Mouse (Mus musculus) intestine, embryonic 14.5 days (tissue): ENCODE measurements around the gene Tbcb. TPM values are rescaled to one million over a fixed set of nuclear protein-coding genes. Genes with fewer than 3 reads are reported as not detected.
A peak's percentile ranks its signal among the peaks of the same experiment; 100 is the strongest.
"Not testable (repeated sequence)": the region's sequence is repeated elsewhere in the genome, so short reads cannot be mapped to it uniquely, and the experiment has no call there.

Source experiments
- ATAC-seq: fragments of 200-750 bp; cut with Nextera tagmentation; replicated peaks from 2 replicates; pipeline ENCODE4 v1.8.0; 2017; ENCODE audit warnings: low read depth, moderate number of reproducible peaks, moderate TSS enrichment, moderate library complexity; ENCODE audit not compliant: low FRiP score, low TSS enrichment
- DNase-seq: peaks from one replicate; pipeline ENCODE4 v3.0.0-alpha.2; 2018; ENCODE audit warnings: low spot score
- H3K27ac ChIP-seq: fragments of 300-500 bp; sonication (generic); 2 replicates; pipeline ENCODE4 v1.5.1; 2014; ENCODE audit warnings: low read depth, mild to moderate bottlenecking, control low read depth
- H3K27me3 ChIP-seq: fragments of 300-500 bp; sonication (generic); replicated peaks from 2 replicates; pipeline ENCODE4 v1.6.1; 2014; ENCODE audit warnings: low read length, control low read depth; ENCODE audit not compliant: control insufficient read depth, insufficient read depth
- H3K36me3 ChIP-seq: fragments of 300-500 bp; sonication (generic); 2 replicates; pipeline ENCODE4 v1.6.1; 2014; ENCODE audit warnings: low read length, control low read depth; ENCODE audit not compliant: control insufficient read depth, insufficient read depth
- H3K4me1 ChIP-seq: fragments of 300-500 bp; sonication (generic); replicated peaks from 2 replicates; pipeline ENCODE4 v1.6.1; 2014; ENCODE audit warnings: low read length, control low read depth, mixed read lengths; ENCODE audit not compliant: control insufficient read depth, insufficient read depth
- H3K4me2 ChIP-seq: fragments of 300-500 bp; sonication (generic); 2 replicates; pipeline ENCODE4 v1.6.1; 2014; ENCODE audit warnings: low read length
- H3K4me3 ChIP-seq: fragments of 300-500 bp; sonication (generic); 2 replicates; pipeline ENCODE4 v1.5.1; 2014; ENCODE audit warnings: low read depth, low read length, control low read depth, mixed read lengths
- H3K9ac ChIP-seq: fragments of 300-500 bp; sonication (generic); 2 replicates; pipeline ENCODE4 v1.6.1; 2014; ENCODE audit warnings: mild to moderate bottlenecking, low read length
- H3K9me3 ChIP-seq: fragments of 300-500 bp; sonication (generic); 2 replicates; pipeline ENCODE4 v1.6.1; 2016; ENCODE audit warnings: low read length, control low read depth; ENCODE audit not compliant: control insufficient read depth
- WGBS: fragments of 180-500 bp; shearing (Covaris S2); extraction: QIAGEN DNeasy Blood & Tissue Kit; methylation state at CpG from one replicate; pipeline ENCODE4 v1.1.7; 2014; 5-methylcytosine and 5-hydroxymethylcytosine counted together
- polyA plus RNA-seq: library from polyadenylated mRNA; unstranded; fragments of >200 nt; fragmentation: Nextera tagmentation; extraction: Ambion mirVana; gene quantifications from 2 replicates; pipeline ENCODE4 v1.2.1, GENCODE M21; 2014

The Tbcb gene
- polyA plus RNA-seq, 1 experiment from 2014 or later = 157 TPM

- H3K27me3 ChIP-seq = no peaks in the 10 kb centered on the region
- WGBS = 3% methylated on average over 16 of the region's 16 CpGs
- no peaks in the 10 kb centered on the region for H3K9me3 ChIP-seq
- ATAC-seq = peak; percentile 45
- peaks cover 9% of the 10 kb centered on the region for H3K36me3 ChIP-seq
- H3K9ac ChIP-seq = peak overlapping the region; percentile 53
- peak; percentile 82 for DNase-seq
- H3K4me2 ChIP-seq = peak overlapping the region; percentile 97
- H3K4me3 ChIP-seq = peak overlapping the region; percentile 48
- 0 out of 2 replicates have a peak, but pooled peaks cover 3% of the 10 kb centered on the region for H3K4me1 ChIP-seq
- peak overlapping the region; percentile 33; the same call in 1 of the 2 replicates for H3K27ac ChIP-seq
Measured at GRCm38 (mm10) chr7:30219293-30220007, 12.6 kb downstream of the Tbcb start.

GRCm38 (mm10) chr7:30217277-30217676 lies 14.8 kb downstream of the Tbcb start:
- Histone ChIP-seq H3K9me3 (no peaks in the 10 kb centered on the region), H3K27ac (no peak overlapping the region), H3K27me3 (no peaks in the 10 kb centered on the region), H3K36me3 (no peaks in the 10 kb centered on the region), H3K9ac (no peak overlapping the region), H3K4me1 (0 out of 2 replicates have a peak, but pooled peaks cover 3% of the 10 kb centered on the region), H3K4me3 (no peak overlapping the region), H3K4me2 (no peak overlapping the region)
- DNase-seq = no peak
- ATAC-seq = 0 out of 2 replicates have a peak, but pooled peaks have one; percentile 37
- 68% methylated on average over 2 of the region's 2 CpGs for WGBS

GRCm38 (mm10) chr7:30216723-30217151 lies 15.3 kb downstream of the Tbcb start:
- no peak overlapping the region for H3K9ac ChIP-seq
- peak; percentile 62 for ATAC-seq
- H3K4me1 ChIP-seq = 0 out of 2 replicates have a peak, but pooled peaks cover 3% of the 10 kb centered on the region
- no peaks in the 10 kb centered on the region for H3K27me3 ChIP-seq
- no peak overlapping the region; the same call in 1 of the 2 replicates for H3K27ac ChIP-seq
- DNase-seq = peak; percentile 90
- WGBS = 1% methylated on average over 15 of the region's 16 CpGs
- H3K4me3 ChIP-seq = no peak overlapping the region
- H3K36me3 ChIP-seq = no peaks in the 10 kb centered on the region
- no peaks in the 10 kb centered on the region for H3K9me3 ChIP-seq
- peak overlapping the region; percentile 45 for H3K4me2 ChIP-seq

- Histone ChIP-seq H3K4me2 (no peak overlapping the region), H3K36me3 (no peaks in the 10 kb centered on the region), H3K4me1 (0 out of 2 replicates have a peak, but pooled peaks cover 3% of the 10 kb centered on the region), H3K27ac (no peak overlapping the region), H3K9ac (no peak overlapping the region), H3K9me3 (no peaks in the 10 kb centered on the region), H3K27me3 (no peaks in the 10 kb centered on the region), H3K4me3 (no peak overlapping the region)
- ATAC-seq = no peak
- no peak for DNase-seq
- WGBS = 95% methylated on average over 3 of the region's 3 CpGs
Measured at GRCm38 (mm10) chr7:30215875-30216274, 16.2 kb downstream of the Tbcb start.

GRCm38 (mm10) chr7:30213881-30214280 lies 18.2 kb downstream of the Tbcb start:
- H3K4me1 ChIP-seq = no peaks in the 10 kb centered on the region
- no peak for ATAC-seq
- no peaks in the 10 kb centered on the region for H3K36me3 ChIP-seq
- no peaks in the 10 kb centered on the region for H3K27me3 ChIP-seq
- H3K27ac ChIP-seq = no peak overlapping the region
- H3K4me2 ChIP-seq = no peak overlapping the region
- H3K4me3 ChIP-seq = no peak overlapping the region
- 80% methylated on average over 3 of the region's 3 CpGs for WGBS
- no peak overlapping the region for H3K9ac ChIP-seq
- no peaks in the 10 kb centered on the region for H3K9me3 ChIP-seq
- DNase-seq = no peak

- Histone ChIP-seq H3K27ac (no peak overlapping the region), H3K36me3 (no peaks in the 10 kb centered on the region), H3K4me2 (no peak overlapping the region), H3K9me3 (no peaks in the 10 kb centered on the region), H3K9ac (no peak overlapping the region), H3K4me1 (no peaks in the 10 kb centered on the region), H3K27me3 (no peaks in the 10 kb centered on the region), H3K4me3 (no peak overlapping the region)
- DNase-seq = no peak
- WGBS = 34% methylated on average over 4 of the region's 4 CpGs
- ATAC-seq = no peak
Measured at GRCm38 (mm10) chr7:30211025-30211424, 21.0 kb downstream of the Tbcb start.

- DNase-seq, ATAC-seq, H3K9me3 ChIP-seq, H3K27me3 ChIP-seq, H3K4me1 ChIP-seq, H3K27ac ChIP-seq, H3K9ac ChIP-seq, H3K4me2 ChIP-seq, H3K4me3 ChIP-seq, H3K36me3 ChIP-seq: not testable (repeated sequence)
- 54% methylated on average over 5 of the region's 5 CpGs for WGBS
Measured at GRCm38 (mm10) chr7:30206364-30206763, 25.7 kb downstream of the Tbcb start.

- Histone ChIP-seq H3K4me1 (no peaks in the 10 kb centered on the region), H3K27me3 (no peaks in the 10 kb centered on the region), H3K9ac (no peak overlapping the region), H3K4me3 (no peak overlapping the region), H3K4me2 (no peak overlapping the region), H3K36me3 (no peaks in the 10 kb centered on the region), H3K9me3 (no peaks in the 10 kb centered on the region), H3K27ac (no peak overlapping the region)
- DNase-seq (no peak), ATAC-seq (no peak)
- WGBS = 10% methylated on average over 2 of the region's 2 CpGs
Measured at GRCm38 (mm10) chr7:30205383-30205782, 26.7 kb downstream of the Tbcb start.

GRCm38 (mm10) chr7:30204380-30204779 lies 27.7 kb downstream of the Tbcb start:
- no peaks in the 10 kb centered on the region for H3K9me3 ChIP-seq
- H3K4me2 ChIP-seq = 0 out of 2 replicates have a peak overlapping the region, but pooled peaks have one; percentile 15
- DNase-seq (no peak), ATAC-seq (peak; percentile 53; the same call in 1 of the 2 replicates)
- H3K27me3 ChIP-seq = no peaks in the 10 kb centered on the region
- no peaks in the 10 kb centered on the region for H3K36me3 ChIP-seq
- H3K9ac ChIP-seq = no peak overlapping the region
- no peaks in the 10 kb centered on the region for H3K4me1 ChIP-seq
- H3K4me3 ChIP-seq = no peak overlapping the region
- WGBS = 38% methylated on average over 8 of the region's 8 CpGs
- no peak overlapping the region for H3K27ac ChIP-seq
